Mouse (Mus musculus): ENCODE measurements at regions not wholly inside any gene's neighbourhood (a gene's known extent, or its start where the extent isn't known, plus 50 kb on each side); places are given as distances from the start of the nearest gene placed in this dataset.

DNA sequence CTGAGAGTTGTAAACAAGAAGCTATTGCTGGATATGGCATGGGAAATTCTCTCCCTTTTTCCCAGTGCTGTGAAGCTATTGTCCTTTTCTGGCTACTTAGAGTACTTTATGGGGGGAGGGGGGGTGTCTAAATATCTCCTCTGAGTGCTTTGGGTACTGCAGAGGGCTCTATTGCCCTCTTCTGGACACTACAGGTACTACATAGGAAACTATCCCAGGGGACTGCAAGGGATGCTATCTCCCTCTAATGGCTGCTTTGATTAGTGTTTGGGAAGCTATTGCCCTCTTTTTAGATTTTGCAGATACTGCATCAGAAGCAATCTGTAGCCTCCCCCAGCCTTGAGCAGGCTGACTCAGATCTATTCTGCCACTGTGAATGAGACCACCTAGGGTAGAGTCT is 55.8 kb upstream of the 5430402E10Rik start:
- no peak overlapping the region for H3K27ac ChIP-seq
- H3K4me3 ChIP-seq = no peak overlapping the region
- DNase-seq (ENCODE audit: low spot score in 2 of 2) = peak; percentile 2 to 8
- TF ChIP-seq CTCF (conservative IDR thresholded peaks at IDR 0.05) = peak; percentile 67
